Mouse (Mus musculus) skeletal muscle tissue, adult 2 months (tissue): Measurements from ENCODE around the gene Efl1.
"Not testable (repeated sequence)": the region's sequence is repeated elsewhere in the genome, so short reads cannot be mapped to it uniquely, and the experiment has no call there.

ENCODE experiments used
- DNase-seq: peaks from one replicate; pipeline ENCODE4 v3.0.0-alpha.2; 2012; ENCODE audit warnings: low read depth, low spot score

Efl1 gene

GRCm38 (mm10) chr7:82719740-82720139, 71.3 kb downstream of the Efl1 start:
- no peak for DNase-seq

GRCm38 (mm10) chr7:82720501-82720900, 72.1 kb downstream of the Efl1 start:
- DNase-seq = no peak

- DNase-seq = no peak
Measured at GRCm38 (mm10) chr7:82720906-82721305, 72.5 kb downstream of the Efl1 start.

- DNase-seq = no peak
Measured at GRCm38 (mm10) chr7:82722486-82723123, 74.2 kb downstream of the Efl1 start.

GRCm38 (mm10) chr7:82723151-82723871, 74.9 kb downstream of the Efl1 start:
- DNase-seq = no peak

GRCm38 (mm10) chr7:82724491-82724890, 76.1 kb downstream of the Efl1 start:
- DNase-seq = no peak

- DNase-seq = no peak
Measured at GRCm38 (mm10) chr7:82725006-82725636, 76.7 kb downstream of the Efl1 start.

- DNase-seq = no peak
Measured at GRCm38 (mm10) chr7:82725741-82726450, 77.5 kb downstream of the Efl1 start.

- no peak for DNase-seq
Measured at GRCm38 (mm10) chr7:82727066-82727465, 78.7 kb downstream of the Efl1 start.

GRCm38 (mm10) chr7:82729009-82729408, 80.6 kb downstream of the Efl1 start:
- DNase-seq = not testable (repeated sequence)

- no peak for DNase-seq
Measured at GRCm38 (mm10) chr7:82733118-82733517, 84.7 kb downstream of the Efl1 start.

- no peak for DNase-seq
Measured at GRCm38 (mm10) chr7:82733995-82734394, 85.6 kb downstream of the Efl1 start.

GRCm38 (mm10) chr7:82734748-82735600, 86.6 kb downstream of the Efl1 start:
- DNase-seq = no peak

GRCm38 (mm10) chr7:82743116-82743765, 94.8 kb downstream of the Efl1 start:
- no peak for DNase-seq

- DNase-seq = no peak
Measured at GRCm38 (mm10) chr7:82744167-82744715, 95.8 kb downstream of the Efl1 start.

- DNase-seq = no peak
Measured at GRCm38 (mm10) chr7:82748812-82749211, 100.4 kb downstream of the Efl1 start.

GRCm38 (mm10) chr7:82749239-82749638, 100.8 kb downstream of the Efl1 start:
- no peak for DNase-seq

- peak; percentile 70 for DNase-seq
Measured at GRCm38 (mm10) chr7:82752171-82753085, 104.0 kb downstream of the Efl1 start.

- DNase-seq = no peak
Measured at GRCm38 (mm10) chr7:82755602-82756155, 107.3 kb downstream of the Efl1 start.
